Mouse (Mus musculus) lung, postnatal 4 days (tissue): Measurements from ENCODE around the gene Hsd17b13.
A peak's percentile ranks its signal among the peaks of the same experiment; 100 is the strongest.
"Not testable (repeated sequence)": the region's sequence is repeated elsewhere in the genome, so short reads cannot be mapped to it uniquely, and the experiment has no call there.

Experiments
- DNase-seq, 2 experiments: peaks; one replicate each; pipeline ENCODE4 v3.0.0; 2021

Gene Hsd17b13

GRCm38 (mm10) chr5:103977297-103977696 lies at the start of gene Hsd17b13:
TSS of gene Hsd17b13 (minus strand) at chr5:103977410.
- DNase-seq: no peak

DNA sequence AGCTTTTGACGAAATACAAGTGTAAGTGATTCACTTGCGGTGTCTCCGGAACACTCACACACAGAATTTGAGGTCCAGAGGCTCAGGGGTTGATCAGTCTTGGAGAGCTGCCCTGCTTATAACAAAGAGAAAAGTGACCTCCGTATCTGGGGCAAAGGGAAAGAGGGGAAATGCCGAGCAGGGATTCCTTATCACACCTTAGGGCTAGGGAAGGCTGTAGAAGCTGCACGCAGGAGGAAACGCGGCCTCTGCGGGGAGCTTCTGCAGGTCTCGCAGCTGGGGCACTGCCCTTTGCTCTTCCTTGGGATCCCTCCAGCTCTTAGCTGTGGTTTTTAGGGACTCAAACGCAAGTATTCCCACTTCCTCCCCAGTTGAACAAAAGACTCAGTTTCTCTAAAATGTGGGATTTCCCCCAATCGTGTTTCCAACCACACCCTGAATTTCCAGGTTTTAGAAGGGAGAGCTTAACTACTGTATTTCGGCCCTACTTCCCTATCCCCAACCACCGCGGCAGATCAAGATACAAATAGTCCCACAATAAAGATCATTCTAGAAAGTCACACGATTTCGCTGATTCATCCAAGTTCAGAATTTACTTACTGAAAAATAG lies 48.1 kb upstream of the Hsd17b13 start:
- no peak for DNase-seq

DNA sequence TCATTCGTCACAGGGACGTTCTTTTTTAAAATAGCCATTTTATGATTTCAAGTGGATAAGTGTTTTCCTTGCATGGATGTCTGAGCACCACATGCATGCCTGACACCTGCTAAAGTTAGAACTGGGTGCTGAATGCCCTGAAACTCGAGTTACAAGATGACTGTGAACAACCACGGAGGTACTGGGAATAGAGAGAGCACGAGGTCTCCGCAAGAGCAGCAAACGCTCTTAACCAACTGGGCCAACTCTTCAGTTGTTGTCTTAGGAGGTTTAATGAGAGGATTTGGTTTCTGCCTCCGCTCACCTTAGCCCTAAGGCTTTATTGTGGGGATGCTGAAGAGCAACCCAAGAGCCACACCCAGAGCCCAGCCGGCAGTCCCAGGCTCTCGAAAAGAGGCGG lies 47.6 kb upstream of the Hsd17b13 start:
- DNase-seq: no peak

DNA sequence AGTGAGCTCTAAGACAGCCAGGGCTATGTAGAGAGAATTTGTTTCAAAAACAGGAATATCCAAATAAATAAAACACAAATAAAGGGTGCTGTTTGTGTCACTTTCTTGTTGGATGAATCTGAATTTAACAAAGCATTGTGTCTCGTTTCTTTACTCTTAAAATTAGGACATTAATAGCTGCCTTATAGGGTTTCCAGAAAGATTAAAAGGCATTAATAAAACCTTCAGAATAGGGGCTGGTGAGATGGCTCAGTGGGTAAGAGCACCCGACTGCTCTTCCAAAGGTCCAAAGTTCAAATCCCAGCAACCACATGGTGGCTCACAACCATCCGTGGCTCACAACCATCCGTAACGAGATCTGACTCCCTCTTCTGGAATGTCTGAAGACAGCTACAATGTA lies 47.0 kb upstream of the Hsd17b13 start:
- not testable (repeated sequence) for DNase-seq

DNA sequence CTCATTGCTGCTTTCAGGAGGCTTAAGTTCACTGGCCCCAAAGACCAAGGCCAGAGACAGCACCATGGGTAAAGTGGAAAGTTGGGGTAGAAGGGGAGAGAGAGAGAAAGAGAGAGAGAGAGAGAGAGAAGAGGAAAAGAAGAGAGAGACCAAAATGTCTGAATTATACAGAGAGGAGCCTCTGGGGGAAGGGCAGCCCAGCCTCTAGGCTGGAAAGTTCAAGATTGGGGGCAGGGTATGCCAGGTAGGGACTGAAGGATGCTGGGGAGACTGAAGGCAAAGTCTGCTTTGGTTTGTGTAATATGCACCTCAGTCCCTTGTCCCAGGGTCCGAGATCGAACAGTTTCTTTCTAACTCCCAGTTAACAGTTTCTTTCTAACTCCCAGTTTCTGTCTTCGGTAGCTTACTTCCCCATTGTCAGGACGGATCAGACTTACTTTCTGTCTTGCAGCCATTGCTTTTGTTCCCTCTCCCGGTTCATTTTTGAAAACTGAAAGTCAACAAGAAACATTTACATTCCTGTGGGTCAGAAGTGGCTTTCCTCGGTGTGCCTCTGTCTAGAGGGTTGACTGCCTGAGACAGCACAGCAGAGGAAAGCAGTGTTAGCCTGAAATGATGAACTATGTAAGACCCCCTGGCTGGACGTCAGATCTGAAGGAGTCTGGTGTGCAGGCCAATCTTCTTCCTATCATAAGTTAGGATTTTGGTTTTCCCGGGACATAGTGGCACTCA lies 46.2 kb upstream of the Hsd17b13 start:
- DNase-seq: no peak

DNA sequence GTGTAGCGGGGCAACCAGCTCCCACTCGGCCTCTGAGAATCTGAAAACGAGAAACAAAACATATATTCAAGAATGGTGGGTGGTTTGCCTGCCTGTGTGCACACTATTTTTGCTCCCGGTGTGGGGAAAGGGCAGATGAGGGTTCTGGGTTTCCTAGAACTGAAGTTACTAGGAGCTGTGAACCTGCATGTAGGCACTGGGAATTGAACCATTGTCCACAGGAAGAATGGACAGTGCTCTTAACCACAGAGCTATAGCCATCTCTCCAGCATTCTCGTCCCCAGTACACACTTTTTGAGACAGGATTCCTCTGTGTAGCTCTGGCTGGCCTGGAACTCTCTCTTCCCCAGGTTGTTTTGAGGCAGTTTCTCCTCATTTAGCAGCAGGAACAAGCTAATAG lies 45.3 kb upstream of the Hsd17b13 start:
- no peak for DNase-seq

DNA sequence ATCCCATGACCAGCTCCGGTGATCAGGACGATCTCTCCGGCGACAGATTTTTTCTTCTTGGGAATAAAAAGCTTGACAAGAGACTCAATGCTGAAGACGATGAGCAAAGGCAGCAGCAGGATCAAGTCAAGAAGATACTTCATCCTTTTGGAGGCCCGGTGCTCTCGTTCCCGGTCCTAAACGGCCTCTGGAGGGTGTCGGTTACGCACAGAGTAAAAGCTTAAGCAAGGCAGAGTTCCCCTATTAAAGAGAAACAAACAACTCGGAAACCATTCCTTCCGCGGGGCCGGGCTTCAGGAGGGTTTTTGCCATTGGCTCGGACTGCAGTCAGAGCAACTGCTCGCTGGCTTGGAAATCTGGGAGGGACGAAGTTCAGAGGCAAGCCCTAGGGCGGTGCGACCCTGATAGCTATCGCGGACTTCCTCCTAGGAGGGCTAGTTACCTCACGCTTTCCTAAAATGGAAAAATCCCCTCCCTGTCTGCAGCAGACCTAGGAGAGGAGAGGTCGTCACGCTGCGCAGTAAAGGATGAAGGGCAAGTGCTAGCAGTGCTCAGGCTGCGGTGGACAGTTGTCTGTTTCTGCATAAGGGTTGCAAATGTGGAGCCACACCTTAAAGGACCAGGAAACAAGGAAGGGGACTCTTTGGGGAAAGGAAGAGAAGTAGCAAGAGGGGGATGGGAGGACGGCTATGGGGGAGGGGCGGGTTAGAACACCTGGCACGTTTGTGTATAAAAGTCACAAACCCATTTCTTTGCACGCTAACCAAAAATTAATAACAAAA lies 44.6 kb upstream of the Hsd17b13 start, which contains the start of gene Hsd17b11:
Hsd17b11 (minus strand) TSS at position 323 of the 782 bp plus-strand sequence.
- DNase-seq: peak; percentile 90 to 93

- no peak for DNase-seq
Measured at GRCm38 (mm10) chr5:104011419-104011818, 34.2 kb upstream of the Hsd17b13 start.

DNA sequence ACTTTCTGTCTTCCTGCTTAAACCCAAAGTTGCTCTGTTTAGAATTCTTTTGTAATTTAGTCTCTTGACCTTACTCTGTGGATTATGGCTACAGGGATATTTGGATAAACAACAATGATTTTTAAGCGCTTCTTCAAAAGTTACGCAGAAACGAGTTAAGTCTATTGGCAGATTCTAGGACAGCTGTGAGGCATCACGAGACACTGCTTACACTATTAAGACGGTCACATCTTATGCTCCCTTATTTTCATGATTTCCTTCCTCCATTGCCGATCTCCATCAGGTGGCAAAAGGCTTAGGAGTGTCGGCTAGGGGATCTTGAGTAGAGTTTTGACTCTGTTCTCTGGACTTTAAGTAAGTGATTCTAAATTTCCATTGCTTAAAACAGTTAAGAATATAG lies 33.1 kb upstream of the Hsd17b13 start:
- no peak for DNase-seq

DNA sequence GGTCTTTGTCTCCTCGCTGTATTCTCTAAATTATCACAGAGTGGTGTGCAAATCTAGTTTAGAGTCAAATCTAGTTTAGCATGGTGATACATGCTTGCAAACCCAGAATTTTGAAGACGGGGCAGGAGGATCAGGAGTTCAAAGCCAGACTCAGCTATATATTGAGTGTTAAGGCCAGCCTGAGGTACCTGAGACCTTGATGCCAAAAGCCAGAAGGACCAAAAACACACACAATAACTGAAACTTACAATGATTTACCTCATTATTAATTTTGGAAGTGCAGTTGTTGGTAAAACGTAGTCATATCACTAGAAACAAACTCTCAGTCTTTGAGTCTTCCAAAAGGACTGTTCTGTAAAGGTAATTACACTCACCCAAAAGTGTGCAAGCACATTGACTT lies 32.2 kb upstream of the Hsd17b13 start:
- DNase-seq: no peak

DNA sequence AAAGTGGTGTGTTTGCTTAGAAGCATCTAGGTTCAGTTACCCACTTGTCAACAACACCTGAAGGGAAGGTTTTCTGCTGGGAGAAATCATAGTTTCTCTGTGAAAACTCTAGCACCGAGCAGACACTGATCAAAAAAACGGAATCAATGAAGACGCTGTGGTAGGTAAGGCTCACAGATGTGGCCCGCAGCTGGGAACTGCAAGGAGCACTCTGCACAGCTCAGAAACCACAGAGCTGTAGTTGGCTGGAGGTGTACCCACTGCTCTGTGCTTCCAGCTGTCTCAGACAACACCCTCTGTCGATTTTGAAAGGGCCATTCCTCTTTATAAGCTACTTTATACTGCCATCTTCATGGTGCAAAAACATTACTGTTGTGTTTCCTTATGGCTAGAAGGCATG lies 30.6 kb upstream of the Hsd17b13 start:
- DNase-seq: no peak

DNA sequence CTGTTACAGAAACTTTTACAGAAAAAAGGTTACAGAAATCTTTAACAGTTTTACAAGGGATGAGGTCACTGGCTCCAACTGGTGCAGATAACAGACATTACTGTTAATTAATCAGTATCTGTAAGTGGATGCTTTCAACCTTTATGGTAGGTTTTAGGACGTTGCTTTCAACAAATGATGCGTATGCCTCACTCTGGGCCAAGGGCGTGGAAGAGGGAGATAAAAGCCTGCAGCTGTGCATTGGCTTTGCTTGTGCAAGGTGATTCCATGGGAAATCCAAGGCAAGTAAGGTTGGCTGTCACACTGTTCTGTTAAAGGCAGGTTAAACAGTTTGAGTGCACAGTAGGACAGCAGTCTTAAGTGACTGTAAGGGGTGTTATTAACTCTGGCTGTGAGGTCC lies 29.6 kb upstream of the Hsd17b13 start:
- no peak for DNase-seq

- peak in 1 of 2 experiments; percentile 46 for DNase-seq
Measured at GRCm38 (mm10) chr5:104003955-104004354, 26.7 kb upstream of the Hsd17b13 start.

DNA sequence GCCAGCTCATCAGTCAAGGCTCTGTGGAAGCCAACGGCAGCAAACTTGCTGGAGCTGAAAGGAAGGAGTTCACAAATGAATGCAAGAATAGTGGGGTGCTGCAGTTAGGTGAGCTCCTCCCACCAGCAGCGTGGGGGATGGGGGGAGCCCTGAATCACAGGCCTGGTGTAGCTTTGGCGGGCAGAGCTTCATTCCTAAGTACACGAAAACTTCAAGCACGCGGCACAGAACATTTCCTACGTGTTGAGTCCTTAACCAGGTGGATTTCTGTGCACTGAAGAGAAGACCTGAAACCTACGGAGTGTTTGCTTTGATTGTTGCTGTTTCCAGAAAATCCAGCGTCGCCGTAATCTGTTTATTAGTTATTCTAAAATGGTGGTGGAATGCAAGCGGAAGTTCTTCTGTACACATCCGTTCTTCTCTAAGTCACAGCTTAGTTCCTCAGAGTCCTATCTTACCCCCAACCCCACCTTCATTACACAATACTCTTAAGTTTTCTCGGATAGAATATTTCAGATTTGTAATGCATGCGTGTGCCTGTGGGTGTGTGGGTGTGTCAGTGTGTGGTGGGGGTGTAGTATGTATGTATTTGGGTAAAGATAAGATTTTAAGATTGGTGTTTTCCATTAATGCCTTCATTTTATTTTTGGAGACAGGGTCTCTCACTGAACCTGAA lies 26.2 kb upstream of the Hsd17b13 start:
- peak in 1 of 2 experiments; percentile 48 for DNase-seq

GRCm38 (mm10) chr5:104002549-104003255 lies 25.5 kb upstream of the Hsd17b13 start:
- no peak for DNase-seq

- peak; percentile 73 to 86 for DNase-seq
Measured at GRCm38 (mm10) chr5:103999738-104000137, 22.5 kb upstream of the Hsd17b13 start.

- DNase-seq: no peak
Measured at GRCm38 (mm10) chr5:103998739-103999138, 21.5 kb upstream of the Hsd17b13 start.

DNA sequence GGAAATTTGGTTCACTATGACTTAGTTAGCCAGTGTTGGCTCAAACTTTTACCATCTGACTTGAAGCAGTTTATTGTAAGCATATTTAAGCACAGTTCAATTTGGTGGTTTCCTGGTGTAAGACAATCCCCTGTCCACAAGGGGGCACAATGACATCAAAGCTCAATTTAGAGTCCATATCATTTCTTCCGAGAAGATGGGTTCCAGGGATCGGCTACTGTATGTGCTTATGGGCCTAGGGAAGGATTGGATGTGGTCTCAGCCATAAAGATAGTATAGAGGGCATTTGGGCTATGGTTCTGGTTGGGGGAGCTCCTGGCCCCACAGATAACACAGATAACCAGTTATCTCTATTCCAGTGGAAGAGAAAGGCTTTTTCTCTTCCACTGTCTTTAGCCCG lies 18.0 kb upstream of the Hsd17b13 start:
- DNase-seq: no peak

DNA sequence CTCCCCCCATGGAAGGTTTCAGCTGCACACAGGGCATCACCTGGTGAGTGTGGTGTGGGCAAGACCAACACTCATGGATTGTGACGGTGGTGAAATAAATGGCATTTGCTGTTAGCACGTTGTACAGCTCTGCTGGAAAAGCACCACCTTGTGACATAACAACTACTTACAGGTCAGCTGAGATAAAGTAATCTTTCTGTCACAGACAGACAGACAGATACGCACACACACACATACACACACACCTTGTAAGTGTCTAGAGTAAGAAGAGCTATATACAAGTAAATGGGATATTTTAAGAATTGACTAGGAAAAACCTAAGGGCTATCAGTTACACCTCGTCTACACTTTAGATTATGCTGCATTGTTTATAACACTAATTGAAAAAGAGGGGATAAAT lies 17.5 kb upstream of the Hsd17b13 start:
- DNase-seq: peak in 1 of 2 experiments; percentile 3

- DNase-seq: no peak
Measured at GRCm38 (mm10) chr5:103993601-103994000, 16.4 kb upstream of the Hsd17b13 start.

DNA sequence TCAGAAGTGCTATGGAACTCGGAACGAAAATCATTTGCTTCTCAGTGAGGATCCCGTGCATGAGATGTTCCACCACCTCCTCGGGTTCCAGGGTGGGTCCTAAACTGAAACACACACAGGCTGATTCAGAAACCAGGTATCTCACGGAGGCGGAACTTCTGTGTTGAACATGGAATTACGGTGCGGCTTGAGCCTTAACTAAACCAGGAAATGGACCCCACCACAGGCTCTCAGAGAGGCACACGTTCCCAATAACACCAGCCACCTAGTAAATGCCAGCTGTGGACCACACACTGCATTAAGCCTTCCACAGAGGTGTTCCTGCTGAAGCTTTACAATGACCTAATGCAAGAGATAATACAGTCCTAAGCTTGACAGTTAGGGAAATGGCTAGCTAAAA lies 15.6 kb upstream of the Hsd17b13 start:
- DNase-seq: no peak
